Mouse (Mus musculus) cerebellum, postnatal 36 days (tissue): ENCODE results near the gene Kctd6.
"Not testable (repeated sequence)": the region's sequence is repeated elsewhere in the genome, so short reads cannot be mapped to it uniquely, and the experiment has no call there.

Experiments used
- DNase-seq, 2 experiments: peaks; one replicate each; pipeline ENCODE4 v3.0.0; 2021 to 2022; ENCODE audit warnings: mixed read lengths in 2 of 2

Kctd6 gene

DNA sequence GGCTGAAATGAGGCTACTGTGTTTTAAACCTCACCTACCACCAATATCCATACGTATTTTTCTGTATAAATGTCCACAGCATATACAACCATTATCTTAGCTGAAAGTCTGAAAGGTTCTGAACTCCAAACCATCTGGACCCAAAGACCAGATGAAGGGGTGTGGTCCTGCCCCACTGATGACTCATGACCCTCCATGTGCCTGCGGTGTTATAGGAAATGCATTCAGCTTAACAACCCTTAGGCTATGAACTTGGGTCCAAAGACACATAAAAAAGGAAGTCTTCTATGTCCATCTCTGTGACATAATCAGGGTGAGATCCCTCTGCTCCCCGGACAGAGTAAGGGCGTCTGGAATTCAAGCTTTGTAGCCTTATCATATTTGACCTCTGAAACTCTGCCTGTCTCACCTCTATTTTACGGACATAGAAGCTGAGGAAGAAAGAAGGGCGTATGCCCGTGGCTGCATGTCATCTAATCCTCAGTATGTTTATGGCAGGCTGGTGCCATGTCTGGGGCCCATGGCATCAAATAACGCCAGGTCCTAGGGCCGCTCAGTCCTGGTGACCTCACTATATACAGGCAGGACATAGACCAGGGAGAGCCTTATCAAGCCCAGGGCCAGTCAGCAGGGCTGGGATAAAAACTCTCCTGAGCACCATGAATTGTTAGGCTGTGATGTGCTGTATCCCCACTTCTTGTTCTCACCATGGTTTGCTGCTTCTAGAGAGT is 36.4 kb downstream of the Kctd6 start:
- DNase-seq = no peak

DNA sequence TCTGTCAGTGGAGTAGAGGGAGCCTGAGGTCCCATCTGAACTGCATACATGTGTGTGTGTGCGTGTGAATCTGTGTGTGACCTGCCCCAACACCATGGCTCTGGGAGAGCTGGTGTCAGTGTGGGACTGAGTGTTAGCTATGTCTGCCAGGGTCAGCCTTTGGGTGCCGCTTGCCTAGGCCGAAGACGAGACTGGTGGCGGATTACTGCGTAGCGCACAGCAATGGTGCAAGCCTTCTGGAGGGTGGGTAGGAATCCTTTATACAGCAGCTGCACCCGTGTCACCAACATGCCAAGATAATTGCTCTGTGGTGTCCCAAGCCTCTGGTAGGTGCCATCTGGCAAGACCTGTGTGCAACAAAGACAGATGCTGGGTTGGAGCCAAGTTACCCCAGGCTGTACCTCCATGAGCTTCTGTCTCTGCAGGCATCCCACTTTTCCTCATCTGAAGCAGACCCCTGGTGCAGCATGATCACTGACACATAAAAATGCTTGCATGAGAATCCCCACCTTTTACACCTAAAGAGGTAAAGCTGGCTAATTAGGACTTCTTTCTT is 37.5 kb downstream of the Kctd6 start:
- DNase-seq = no peak

DNA sequence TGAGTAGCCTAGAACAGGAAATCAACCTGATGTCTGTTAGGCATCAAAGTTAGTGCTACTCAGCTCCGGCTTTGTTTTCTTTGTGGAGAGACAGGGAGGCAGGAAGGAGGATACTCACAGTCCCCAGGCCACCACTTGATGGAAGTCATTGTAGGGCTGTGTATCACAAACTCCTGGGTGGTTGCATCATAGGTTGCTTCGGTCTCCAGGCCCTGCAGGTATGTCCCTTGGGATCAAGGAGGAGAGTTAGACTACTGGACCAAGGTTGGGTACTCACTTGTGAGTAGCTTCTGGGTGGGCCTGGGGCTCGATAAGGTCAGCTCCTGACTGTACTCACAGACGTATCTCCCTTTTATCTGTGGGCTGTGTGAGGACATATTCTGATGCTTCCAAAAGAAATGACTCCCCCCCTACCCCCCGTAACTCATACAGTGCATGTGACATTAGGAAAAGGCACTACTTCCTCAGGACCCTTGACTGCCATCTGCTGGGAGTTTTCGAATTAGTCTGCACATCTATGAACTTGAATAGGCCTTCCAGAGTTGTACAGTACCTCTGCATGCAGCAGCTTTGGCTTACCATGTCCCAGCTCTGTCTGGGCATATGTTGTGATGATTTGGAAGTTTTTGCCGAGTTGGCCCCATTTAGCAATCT is 41.3 kb downstream of the Kctd6 start:
- DNase-seq = peak; percentile 40 to 52

DNA sequence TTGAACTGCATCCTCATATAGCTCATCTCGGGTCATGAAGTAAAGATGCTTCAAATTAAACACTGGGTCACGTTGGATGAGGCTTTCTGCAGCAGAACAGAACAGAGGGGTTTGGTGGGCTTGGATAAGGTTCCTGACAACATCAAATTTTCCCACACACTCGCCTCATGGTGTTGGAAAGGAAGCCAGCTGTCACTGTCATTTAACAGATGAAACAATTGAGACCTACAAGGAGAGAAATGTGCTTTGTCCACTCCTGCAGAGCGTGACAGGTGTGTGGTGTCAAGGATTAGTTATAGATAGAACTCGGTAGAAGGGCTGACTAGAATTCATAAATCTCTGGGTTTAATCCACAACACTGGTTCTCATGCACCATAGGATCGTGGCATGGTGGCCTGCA is 42.1 kb downstream of the Kctd6 start:
- DNase-seq = no peak

DNA sequence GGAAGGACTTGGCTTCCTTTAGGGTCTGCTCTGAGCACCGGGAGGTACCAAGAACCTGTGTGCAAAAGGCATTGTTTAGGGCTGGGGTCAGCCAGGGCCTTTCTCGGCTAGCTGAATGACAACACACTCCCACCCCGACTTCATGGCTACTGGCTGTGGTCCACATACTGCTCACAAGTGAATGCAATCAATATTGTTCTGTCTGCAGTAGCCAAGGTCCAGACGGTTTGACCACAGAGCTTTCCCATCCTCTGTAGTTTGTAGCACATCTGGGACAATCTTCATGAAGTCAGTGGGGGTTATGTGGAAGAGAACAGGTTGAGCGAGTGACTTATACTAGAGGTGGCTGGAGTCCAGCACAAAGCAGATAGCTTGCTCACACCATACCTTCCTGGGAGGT is 42.9 kb downstream of the Kctd6 start:
- no peak for DNase-seq

DNA sequence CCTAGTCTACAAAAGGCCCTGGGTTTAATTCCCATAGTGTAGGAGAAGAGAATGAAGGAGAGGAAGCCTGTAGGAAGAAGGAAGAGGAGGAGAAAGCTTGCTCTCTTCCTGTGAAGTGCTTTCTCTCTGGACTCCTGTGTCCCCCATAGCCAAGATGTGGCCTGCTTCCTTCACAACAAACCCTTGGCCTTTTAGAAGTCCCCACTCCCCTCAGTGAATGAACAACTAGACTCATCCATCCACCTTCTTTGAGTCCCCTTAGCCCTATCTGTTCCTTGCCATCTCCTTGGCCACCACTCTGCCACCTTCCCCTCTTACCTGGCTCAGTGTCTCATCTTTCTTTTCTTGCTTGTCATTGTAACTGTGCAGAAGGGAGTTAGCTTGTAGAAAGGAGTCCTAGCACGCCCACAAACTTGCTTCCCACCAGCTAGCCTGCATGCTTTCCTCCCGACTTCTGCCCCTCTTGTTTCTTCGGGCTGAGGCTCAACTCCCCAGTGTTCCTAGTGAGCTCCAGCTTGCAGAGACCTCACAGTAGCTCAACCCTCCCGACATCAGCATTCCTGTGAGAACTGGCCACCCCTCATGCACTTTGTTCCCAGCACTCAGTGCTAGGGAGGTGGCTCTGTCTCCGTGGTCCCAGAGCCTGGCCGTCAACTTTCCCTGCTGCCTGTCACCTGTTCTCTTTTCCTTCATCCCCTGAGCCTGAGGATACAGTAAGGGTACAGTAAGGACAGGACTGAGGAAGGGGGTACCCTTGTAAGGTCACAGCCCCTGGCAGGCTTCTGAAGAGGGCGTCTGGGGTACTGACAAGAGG is 43.8 kb downstream of the Kctd6 start:
- DNase-seq = no peak

DNA sequence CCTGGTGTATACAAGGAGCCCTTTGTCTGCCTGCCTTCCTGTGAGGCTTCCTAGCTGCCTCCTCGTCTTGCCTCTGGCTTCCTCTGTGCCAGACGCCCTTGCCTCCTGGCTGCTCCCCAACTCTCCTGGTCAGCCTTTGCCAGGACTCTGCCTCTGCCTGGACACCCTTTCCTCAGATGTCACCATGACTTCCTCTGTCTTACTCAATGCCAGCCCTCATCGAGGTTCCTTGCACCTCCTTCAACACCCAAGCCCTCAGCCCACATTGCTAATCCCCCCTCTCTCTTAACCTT is 44.3 kb downstream of the Kctd6 start:
- no peak for DNase-seq

DNA sequence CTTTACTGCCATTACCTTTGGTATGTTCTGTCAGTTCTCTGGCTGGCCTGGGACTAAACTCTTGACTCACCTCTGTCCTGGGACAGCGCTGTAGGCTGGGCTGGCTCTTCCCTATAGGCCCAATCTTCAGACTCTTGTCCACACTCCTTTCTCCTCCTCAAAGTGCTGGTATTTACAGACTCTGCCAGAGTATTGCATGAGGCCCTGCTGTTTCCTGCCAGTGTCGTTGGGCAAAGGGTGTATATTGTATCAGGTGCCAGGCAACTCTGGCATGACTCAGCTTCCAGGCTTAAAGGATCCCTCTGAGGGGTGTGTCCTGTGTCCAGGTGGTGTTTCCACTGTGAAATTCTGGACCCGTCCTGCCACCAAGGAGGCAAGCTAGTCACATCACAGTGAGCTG is 44.8 kb downstream of the Kctd6 start:
- no peak for DNase-seq

DNA sequence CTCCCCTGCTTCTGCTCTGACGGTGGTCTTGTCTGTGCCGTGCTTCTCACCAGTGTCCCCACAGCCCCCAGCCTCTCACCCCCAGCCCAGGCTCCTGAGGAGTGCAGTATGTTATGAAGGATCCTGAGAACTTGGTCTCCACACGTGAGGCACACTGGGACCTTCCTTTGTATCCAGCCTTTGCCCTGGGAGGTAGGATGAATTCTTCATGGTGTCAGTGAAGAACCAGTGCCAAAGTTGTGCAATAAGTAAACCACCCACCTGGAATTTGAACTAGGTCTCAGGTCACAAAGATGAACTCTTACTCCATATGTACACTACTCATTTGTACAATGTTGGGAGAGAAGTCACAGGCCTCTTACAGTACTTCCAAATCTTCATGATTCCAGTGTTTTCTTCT is 45.2 kb downstream of the Kctd6 start, which contains the start of gene Acox2:
Gene Acox2, minus strand, starts transcription at position 188 of the 400 bp plus-strand sequence.
- no peak for DNase-seq

DNA sequence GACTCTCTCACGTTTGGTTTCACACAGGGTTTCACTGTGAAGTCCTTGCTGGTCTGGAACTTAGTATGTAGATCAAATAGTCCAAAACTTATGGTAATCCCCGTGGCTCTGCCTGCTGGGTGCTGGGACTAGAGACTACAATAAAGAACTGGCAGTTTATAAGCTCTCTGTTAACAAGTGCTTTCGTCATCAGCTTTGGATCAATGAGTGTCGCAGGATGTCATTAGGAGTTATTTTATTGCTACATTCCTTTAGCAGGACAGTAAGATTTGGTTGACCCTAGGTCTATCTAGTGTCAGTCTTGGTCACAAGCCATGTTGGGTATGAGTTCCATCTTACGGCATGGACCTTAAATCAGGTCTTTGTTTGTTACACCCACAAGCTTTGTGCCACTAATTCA is 46.3 kb downstream of the Kctd6 start:
- no peak for DNase-seq

DNA sequence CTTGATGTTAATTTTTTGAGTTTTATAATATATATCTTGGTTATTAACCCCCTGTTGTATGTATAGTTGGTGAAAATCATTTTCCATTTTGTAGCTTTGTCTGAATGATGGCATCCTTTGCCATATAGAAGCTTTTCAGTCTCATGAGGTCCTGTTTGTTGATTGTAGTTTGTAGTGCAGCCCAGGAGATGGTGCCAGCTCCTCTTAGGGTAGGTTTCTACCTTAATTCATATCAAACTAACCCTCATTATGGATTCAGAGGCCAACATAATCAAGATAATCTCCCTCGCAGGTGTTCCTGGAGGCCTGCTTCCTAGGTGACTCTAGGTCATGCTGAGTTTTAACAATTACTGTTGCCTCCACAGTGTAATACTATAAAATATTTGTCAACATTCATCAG is 48.3 kb downstream of the Kctd6 start:
- no peak for DNase-seq

DNA sequence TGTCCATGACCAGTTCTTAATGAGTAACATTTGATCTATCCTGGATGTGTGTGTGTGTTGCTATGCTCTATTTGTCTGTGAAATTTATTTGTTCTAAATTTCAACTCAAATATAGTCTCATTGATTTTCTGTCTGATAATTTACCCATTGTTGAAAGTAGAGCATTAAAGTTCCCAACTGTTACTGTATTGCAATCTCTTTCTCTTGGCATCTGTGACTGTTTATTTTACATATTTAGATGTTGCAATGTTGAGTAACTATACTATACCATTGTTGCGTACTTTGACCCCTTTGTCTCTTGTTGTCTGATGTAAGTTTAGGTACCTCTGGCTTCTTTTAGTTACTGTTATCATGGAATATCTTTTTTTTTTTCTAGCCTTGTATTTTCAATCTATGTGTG is 50.4 kb downstream of the Kctd6 start:
- DNase-seq = no peak

DNA sequence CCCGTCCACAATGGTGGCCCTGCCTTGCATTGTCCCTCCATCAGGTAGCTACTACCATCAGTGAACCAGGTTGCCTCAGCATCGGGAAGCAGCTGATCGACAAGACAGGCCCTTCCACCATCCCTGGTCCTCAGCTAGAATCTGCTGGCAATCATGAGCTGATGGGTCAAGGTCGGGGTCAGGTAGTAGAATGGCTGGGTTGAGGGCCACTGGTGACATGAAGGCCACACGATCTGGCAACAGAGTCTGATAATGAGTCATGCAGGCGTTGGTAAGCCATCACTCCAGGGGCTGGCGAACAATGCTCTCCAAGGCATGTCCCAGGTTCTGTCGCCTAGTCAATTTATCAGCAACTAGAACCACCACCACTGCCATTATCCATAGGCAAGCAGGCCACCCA is 57.3 kb downstream of the Kctd6 start:
- DNase-seq = not testable (repeated sequence)
